Mouse (Mus musculus) bone marrow macrophage, adult 2 months (primary cell): Measurements from ENCODE around the gene Ddit4.

Experiments
- CTCF ChIP-seq: IDR thresholded peaks from 2 replicates; pipeline ENCODE4 v1.5.1; 2012; ENCODE audit warnings: low read depth, mild to moderate bottlenecking, low read length, moderate library complexity
- POLR2A ChIP-seq: IDR thresholded peaks from 2 replicates; pipeline ENCODE4 v1.6.1; 2012; ENCODE audit warnings: mild to moderate bottlenecking, low read depth, low read length, borderline replicate concordance

GRCm38 (mm10) chr10:59977715-59978343, 26.2 kb upstream of the Ddit4 start:
- TF ChIP-seq POLR2A (no peak), CTCF (no peak)
